Mouse (Mus musculus) megakaryocyte, embryonic 14.5 days (primary cell): ENCODE results near the gene Olfr631. TPM values are rescaled to one million over a fixed set of nuclear protein-coding genes. Genes with fewer than 3 reads are reported as not detected.

Experiments used
- H3K27me3 ChIP-seq: replicated peaks from 2 replicates; pipeline ENCODE3; 2012; ENCODE audit warnings: inconsistent platforms
- H3K36me3 ChIP-seq: replicated peaks from 2 replicates; pipeline ENCODE3; 2012; ENCODE audit warnings: low read length, inconsistent platforms, mixed read lengths
- H3K4me1 ChIP-seq: 2 replicates; pipeline ENCODE4 v1.6.1; 2012; ENCODE audit warnings: inconsistent platforms
- H3K4me3 ChIP-seq: replicated peaks from 2 replicates; pipeline ENCODE3; 2012; ENCODE audit warnings: moderate library complexity, mild to moderate bottlenecking, inconsistent platforms
- H3K9me3 ChIP-seq: 2 replicates; pipeline ENCODE4 v1.6.1; 2012; ENCODE audit warnings: inconsistent platforms
- FLI1 ChIP-seq: IDR thresholded peaks from 2 replicates; pipeline ENCODE4 v1.6.1; 2012; ENCODE audit warnings: low read length, inconsistent platforms, mixed read lengths
- GATA1 ChIP-seq: IDR thresholded peaks from 3 replicates; pipeline ENCODE4 v1.6.1; 2012; ENCODE audit warnings: mixed read lengths, low read length, inconsistent platforms, borderline replicate concordance
- polyA plus RNA-seq: library from polyadenylated mRNA; stranded (reverse); fragments of >175 nt; gene quantifications from 2 replicates; pipeline ENCODE4 v1.2.3, GENCODE M21; 2012; ENCODE audit warnings: low replicate concordance; ENCODE audit not compliant: insufficient read depth

Gene Olfr631
- polyA plus RNA-seq, 1 experiment, result not detected

DNA sequence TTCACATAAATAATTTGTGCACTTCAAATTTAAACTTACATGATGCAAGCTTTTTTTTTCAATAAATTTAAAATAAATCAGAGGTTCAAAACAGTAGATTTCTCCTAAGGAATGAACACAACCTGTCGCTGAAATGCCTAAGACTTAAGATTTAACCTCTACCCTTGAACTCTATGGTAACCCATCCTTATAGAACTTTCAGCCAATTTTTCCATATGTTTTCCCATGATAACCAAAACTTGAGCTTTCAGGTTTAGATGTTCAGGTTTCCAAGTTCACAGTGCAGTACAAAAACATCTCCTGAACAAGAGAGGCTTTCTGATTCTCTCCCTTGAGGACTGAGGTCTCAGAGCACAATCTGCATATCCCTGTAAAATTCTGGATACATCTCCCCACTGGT, 42.2 kb downstream of the Olfr631 start, which contains the start of gene Olfr635:
Gene Olfr635, plus strand, starts transcription at position 301 of the 400 bp plus-strand sequence.
- TF ChIP-seq FLI1, result no peak
- no peak for TF ChIP-seq GATA1
- Histone ChIP-seq H3K36me3 (no peaks in the 10 kb centered on the region), H3K4me1 (no peaks in the 10 kb centered on the region), H3K9me3 (no peaks in the 10 kb centered on the region), H3K4me3 (no peak within 1 kb of the TSS), H3K27me3 (no peaks in the 10 kb centered on the region)

DNA sequence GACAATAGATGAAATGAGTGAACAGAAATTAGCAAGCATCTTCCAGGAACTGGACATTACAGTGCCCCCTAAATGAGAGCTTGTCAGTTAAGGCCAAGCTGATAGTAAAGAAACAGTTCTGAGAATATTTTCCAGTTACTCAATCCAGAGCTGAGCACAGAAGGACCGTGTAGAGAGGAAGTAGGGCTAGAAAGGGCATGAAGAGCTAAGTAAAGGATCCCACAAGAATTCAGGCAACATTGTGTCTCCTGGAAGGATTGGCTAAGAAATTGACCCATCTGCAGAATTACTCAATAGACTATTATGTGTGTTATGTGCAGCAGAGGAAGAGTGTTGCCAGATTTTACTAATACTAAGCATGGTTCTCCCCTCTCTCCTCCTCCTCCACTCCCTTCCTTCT, 43.2 kb downstream of the Olfr631 start:
- Histone ChIP-seq H3K4me1 (no peaks in the 10 kb centered on the region), H3K4me3 (no peak overlapping the region)
- TF ChIP-seq GATA1, result no peak
- no peak for TF ChIP-seq FLI1

More for the DNA sequence above, 43.2 kb downstream of the Olfr631 start:
- H3K27me3 ChIP-seq, result no peaks in the 10 kb centered on the region
- no peaks in the 10 kb centered on the region for H3K36me3 ChIP-seq
- H3K9me3 ChIP-seq, result no peaks in the 10 kb centered on the region

Other genes starting within 250 kb of the Olfr631 start
- gene Olfr625-ps1, start 246.1 kb upstream of the Olfr631 start, polyA plus RNA-seq, result not detected in 2 replicates
- gene Olfr243, start 214.2 kb upstream of the Olfr631 start, polyA plus RNA-seq, result not detected in 2 replicates
- not detected in 2 replicates for gene Olfr628, start 198.5 kb upstream of the Olfr631 start, polyA plus RNA-seq
- gene Olfr629, start 183.9 kb upstream of the Olfr631 start, polyA plus RNA-seq, result not detected in 2 replicates
- not detected in 2 replicates for gene Olfr630, start 171.5 kb upstream of the Olfr631 start, polyA plus RNA-seq
- gene Olfr69, start 157.2 kb upstream of the Olfr631 start, polyA plus RNA-seq, result not detected in 2 replicates
- gene Olfr68, start 149.1 kb upstream of the Olfr631 start, polyA plus RNA-seq, result not detected in 2 replicates
- not detected in 2 replicates for gene Olfr67, start 137.0 kb upstream of the Olfr631 start, polyA plus RNA-seq
- 492 and 1,761 TPM in 2 replicates for gene Hbb-bt, start 114.8 kb upstream of the Olfr631 start, polyA plus RNA-seq
- gene Hbb-bs, start 100.7 kb upstream of the Olfr631 start, polyA plus RNA-seq, result 423 and 663 TPM in 2 replicates
- gene Hbb-bh2, start 88.3 kb upstream of the Olfr631 start, polyA plus RNA-seq, result not detected in 2 replicates
- not detected in 2 replicates for gene Hbb-bh1, start 85.7 kb upstream of the Olfr631 start, polyA plus RNA-seq
- 3.6 TPM in 1 of 2 replicates, not detected in the other for gene Hbb-y, start 75.6 kb upstream of the Olfr631 start, polyA plus RNA-seq
- not detected in 2 replicates for gene Olfr66, start 42.6 kb upstream of the Olfr631 start, polyA plus RNA-seq
- gene Olfr64, start 34.3 kb upstream of the Olfr631 start, polyA plus RNA-seq, result not detected in 2 replicates
- gene Olfr65, start 25.3 kb upstream of the Olfr631 start, polyA plus RNA-seq, result not detected in 2 replicates
- not detected in 2 replicates for gene Olfr632, start 5.5 kb downstream of the Olfr631 start, polyA plus RNA-seq
- gene Olfr633, start 15.6 kb downstream of the Olfr631 start, polyA plus RNA-seq, result not detected in 2 replicates
- not detected in 2 replicates for gene Olfr635, start 42.3 kb downstream of the Olfr631 start, polyA plus RNA-seq
- not detected in 2 replicates for gene Olfr638, start 69.9 kb downstream of the Olfr631 start, polyA plus RNA-seq
- gene Olfr639, start 88.5 kb downstream of the Olfr631 start, polyA plus RNA-seq, result not detected in 2 replicates
- gene Olfr640, start 96.7 kb downstream of the Olfr631 start, polyA plus RNA-seq, result not detected in 2 replicates
- not detected in 2 replicates for gene Olfr641, start 106.6 kb downstream of the Olfr631 start, polyA plus RNA-seq
- gene Olfr642, start 123.8 kb downstream of the Olfr631 start, polyA plus RNA-seq, result not detected in 2 replicates
- gene 4930516K23Rik, start 132.6 kb downstream of the Olfr631 start, polyA plus RNA-seq, result 0.04 TPM in 1 of 2 replicates, not detected in the other
- gene Olfr644, start 143.0 kb downstream of the Olfr631 start, polyA plus RNA-seq, result not detected in 2 replicates
- gene Olfr645, start 156.6 kb downstream of the Olfr631 start, polyA plus RNA-seq, result not detected in 2 replicates
- 0.13 TPM in 1 of 2 replicates, not detected in the other for gene Olfr646, start 176.0 kb downstream of the Olfr631 start, polyA plus RNA-seq
- not detected in 2 replicates for gene Ubqln5, start 201.0 kb downstream of the Olfr631 start, polyA plus RNA-seq
- not detected in 2 replicates for gene Olfr643, start 208.6 kb downstream of the Olfr631 start, polyA plus RNA-seq
- not detected in 2 replicates for gene Ubqln3, start 214.5 kb downstream of the Olfr631 start, polyA plus RNA-seq
- 0.06 TPM in 1 of 2 replicates, not detected in the other for gene Ubqlnl, start 221.7 kb downstream of the Olfr631 start, polyA plus RNA-seq
- gene Olfm5, start 236.0 kb downstream of the Olfr631 start, polyA plus RNA-seq, result not detected in 2 replicates